24 mouse cellular contexts compared by ENCODE assay signal in genomic region chrX:49181136-49181535, GRCm38 (mm10).
DNase-seq lines count a peak whose midpoint lies in the region; ATAC-seq lines count a peak whose summit lies in the region.
"Had no signal": no experiment of that assay in that cellular context is flagged by ENCODE, and none has a peak within 500 bp of the region (broad histone marks: within the 10 kb centered on the region; RNA-seq: fewer than 3 reads in every experiment).

No protein-coding gene starts in this region.

- ATAC-seq in embryonic facial prominence, embryonic 14.5 days (ENCODE audit: low read depth) = no peak
- ATAC-seq: activated CD4-positive, CD25-positive, alpha-beta regulatory T cell, adult 4 months; CD4-positive, CD25-positive, alpha-beta regulatory T cell, adult 4 months; forebrain, embryonic 13.5 days; forebrain, postnatal 0 days; hindbrain, postnatal 0 days had no signal

- no peak overlapping the region for H3K4me3 ChIP-seq in embryonic facial prominence, embryonic 14.5 days (ENCODE audit: low read depth, low read length)
- no peak overlapping the region for H3K4me3 ChIP-seq in embryonic facial prominence, embryonic 10.5 days
- H3K4me3 ChIP-seq: embryonic facial prominence, embryonic 15.5 days; forebrain, embryonic 13.5 days; heart, adult 2 months; heart, embryonic 15.5 days; hindbrain, embryonic 13.5 days had no signal

- H3K27me3 ChIP-seq in embryonic facial prominence, embryonic 14.5 days (replicated peaks; ENCODE audit: control insufficient read depth, insufficient read depth, low read length) = no peaks in the 10 kb centered on the region
- no peaks in the 10 kb centered on the region for H3K27me3 ChIP-seq in embryonic facial prominence, embryonic 10.5 days (replicated peaks; ENCODE audit: low read depth, poor library complexity, severe bottlenecking)
- H3K27me3 ChIP-seq: embryonic facial prominence, embryonic 15.5 days; forebrain, embryonic 13.5 days; heart, embryonic 15.5 days; hindbrain, embryonic 13.5 days had no signal

- no peaks in the 10 kb centered on the region for H3K36me3 ChIP-seq in embryonic facial prominence, embryonic 14.5 days (ENCODE audit: control insufficient read depth, insufficient read depth, low read length)
- H3K36me3 ChIP-seq in embryonic facial prominence, embryonic 10.5 days (replicated peaks) = no peaks in the 10 kb centered on the region
- H3K36me3 ChIP-seq: embryonic facial prominence, embryonic 15.5 days; G1E; heart, embryonic 15.5 days; hindbrain, embryonic 13.5 days had no signal

- peak; percentile 3 for DNase-seq in embryonic facial prominence, embryonic 14.5 days (ENCODE audit: low spot score)
- DNase-seq in embryonic facial prominence, embryonic 10.5 days (ENCODE audit: low spot score) = no peak
- DNase-seq in 3T3-L1 (ENCODE audit: low read depth, low spot score) (peak; percentile 5), NIH3T3 (ENCODE audit: low read depth) (peak; percentile 1)
- peak; percentile 0 for DNase-seq in fibroblast of lung, adult 2 months (ENCODE audit: low read depth)
- DNase-seq in gastrocnemius, adult 18-20 months (ENCODE audit: low spot score) = no peak
- no peak for DNase-seq in thymus, postnatal 25 days
- DNase-seq: adrenal gland, postnatal 14 days; B cell, adult 2 months; cerebellum, adult 9-10 months; cerebellum, postnatal 25 days; forebrain, postnatal 0 days; heart, adult 2 months; heart, postnatal 14 days; kidney, adult 11 months had no signal

- H3K27ac ChIP-seq in embryonic facial prominence, embryonic 14.5 days (replicated peaks; ENCODE audit: low read depth, low read length) = no peak overlapping the region
- no peak overlapping the region for H3K27ac ChIP-seq in embryonic facial prominence, embryonic 10.5 days (replicated peaks)
- H3K27ac ChIP-seq: embryonic facial prominence, embryonic 15.5 days; forebrain, embryonic 13.5 days; heart, adult 2 months; heart, embryonic 15.5 days; hindbrain, embryonic 13.5 days; hindbrain, postnatal 0 days had no signal

- no peak overlapping the region for H3K9ac ChIP-seq in embryonic facial prominence, embryonic 14.5 days (ENCODE audit: low read depth, low read length)
- H3K9ac ChIP-seq: embryonic facial prominence, embryonic 15.5 days; forebrain, embryonic 13.5 days; forebrain, postnatal 0 days; heart, embryonic 15.5 days; hindbrain, embryonic 13.5 days had no signal

- 66% methylated on average over 3 of the region's 3 CpGs for WGBS in embryonic facial prominence, embryonic 14.5 days
- WGBS in embryonic facial prominence, embryonic 10.5 days = 82% methylated on average over 3 of the region's 3 CpGs

- no peaks in the 10 kb centered on the region for H3K9me3 ChIP-seq in embryonic facial prominence, embryonic 14.5 days (ENCODE audit: control insufficient read depth, low read length)
- H3K9me3 ChIP-seq in embryonic facial prominence, embryonic 10.5 days = no peaks in the 10 kb centered on the region
- H3K9me3 ChIP-seq: embryonic facial prominence, embryonic 15.5 days; forebrain, embryonic 13.5 days; G1E; heart, embryonic 15.5 days; hindbrain, embryonic 13.5 days had no signal

- H3K4me1 ChIP-seq in embryonic facial prominence, embryonic 14.5 days (ENCODE audit: control insufficient read depth, insufficient read depth, low read length) = no peaks in the 10 kb centered on the region
- H3K4me1 ChIP-seq in embryonic facial prominence, embryonic 10.5 days = no peaks in the 10 kb centered on the region
- H3K4me1 ChIP-seq: embryonic facial prominence, embryonic 15.5 days; forebrain, embryonic 13.5 days; heart, embryonic 15.5 days; hindbrain, embryonic 13.5 days had no signal

- no peak overlapping the region for H3K4me2 ChIP-seq in embryonic facial prominence, embryonic 14.5 days (ENCODE audit: low read depth, low read length)
- H3K4me2 ChIP-seq: embryonic facial prominence, embryonic 15.5 days; forebrain, embryonic 13.5 days; heart, embryonic 11.5 days; heart, embryonic 15.5 days; hindbrain, embryonic 13.5 days had no signal

Comparison
In these comparisons a context has a peak if more than half of its experiments do, and no peak if none do; other contexts are left out.
1. DNase-seq: peak in embryonic facial prominence, embryonic 14.5 days (single experiment), 3T3-L1 (single experiment), NIH3T3 (single experiment) and fibroblast of lung, adult 2 months (single experiment); none in embryonic facial prominence, embryonic 10.5 days (single experiment), gastrocnemius, adult 18-20 months (single experiment) and thymus, postnatal 25 days (single experiment).